Mouse (Mus musculus) A20 (cell line): ENCODE measurements around the gene Micu2.
A peak's percentile ranks its signal among the peaks of the same experiment; 100 is the strongest.
"Not testable (repeated sequence)": the region's sequence is repeated elsewhere in the genome, so short reads cannot be mapped to it uniquely, and the experiment has no call there.

Experiments used
- DNase-seq: peaks from one replicate; pipeline ENCODE4 v3.0.0-alpha.2; 2011; ENCODE audit warnings: low read depth, low spot score

The Micu2 gene

DNA sequence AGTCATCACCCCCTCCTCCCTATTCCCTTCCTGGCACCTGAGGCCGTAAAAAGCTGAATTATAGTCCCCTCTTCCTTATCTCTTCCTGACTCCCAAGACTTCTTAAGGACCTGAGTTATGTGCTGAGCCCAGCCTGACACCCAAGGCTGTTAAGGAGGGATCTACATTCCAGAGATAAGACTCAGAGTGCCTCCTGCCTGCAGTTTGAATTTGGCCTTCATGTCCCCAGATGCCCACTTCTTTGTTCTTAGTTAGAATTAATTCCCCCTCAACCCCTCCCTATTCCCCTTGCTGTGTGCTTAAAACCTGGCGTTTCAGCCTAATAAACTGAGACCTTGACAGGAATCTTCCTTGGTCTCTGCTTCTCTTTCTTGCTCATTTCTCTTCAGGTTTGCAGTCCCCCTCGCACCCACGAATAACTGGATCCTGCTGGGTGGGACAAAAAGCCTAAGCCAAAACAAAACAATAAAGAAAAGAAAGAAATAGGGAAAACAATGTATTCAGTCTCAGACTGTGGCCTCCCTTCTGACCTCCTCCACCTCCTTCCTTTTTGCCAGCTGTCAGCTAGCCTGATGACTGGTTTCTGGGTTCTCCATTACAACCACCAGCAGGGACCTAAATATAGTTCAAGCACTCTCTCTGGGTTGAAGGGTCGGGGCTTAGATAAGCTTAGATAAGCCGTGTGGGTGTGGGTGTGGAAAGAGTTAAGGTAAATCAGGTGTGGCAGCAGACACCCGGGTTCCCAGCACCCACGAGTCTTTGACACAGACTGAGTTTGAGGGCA lies 102.8 kb downstream of the Micu2 start:
- not testable (repeated sequence) for DNase-seq

DNA sequence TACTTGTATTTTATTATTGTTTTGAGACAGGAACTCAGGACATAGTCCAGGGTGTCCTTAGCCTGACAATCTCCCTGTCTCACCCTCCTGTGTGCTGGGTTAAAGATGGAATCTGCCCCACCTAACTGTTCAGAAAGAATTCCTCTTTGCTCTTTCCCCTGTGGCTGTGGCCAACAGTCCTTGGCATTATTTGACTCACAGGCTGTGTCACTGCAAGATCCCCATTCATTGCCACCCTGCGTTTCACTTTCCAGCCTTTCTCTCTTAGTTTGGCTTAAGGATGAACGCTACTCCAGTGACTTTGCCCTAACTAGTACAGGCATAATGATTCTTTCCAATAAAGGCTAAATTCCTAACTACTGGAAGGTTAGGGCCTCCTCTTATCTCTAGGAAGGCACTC lies 104.7 kb downstream of the Micu2 start:
- DNase-seq = no peak

DNA sequence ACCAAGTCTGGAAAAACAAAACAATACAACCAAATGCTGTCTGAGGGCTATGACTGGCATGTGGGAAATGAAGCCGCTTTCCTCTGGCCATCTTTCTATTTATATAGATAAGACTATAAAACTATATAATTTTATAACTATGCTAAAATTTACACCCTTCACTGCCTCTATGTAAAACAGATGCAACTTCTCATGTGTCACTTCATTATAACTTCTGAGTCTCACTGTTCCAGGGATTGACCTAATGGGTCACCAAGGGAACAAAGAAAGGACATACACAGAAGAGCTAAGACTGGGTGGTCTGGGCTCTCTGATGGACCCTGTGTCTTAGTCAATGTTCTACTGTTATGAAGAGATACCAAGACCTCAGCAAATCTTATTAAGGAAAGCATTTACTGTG lies 106.1 kb downstream of the Micu2 start:
- DNase-seq = no peak

DNA sequence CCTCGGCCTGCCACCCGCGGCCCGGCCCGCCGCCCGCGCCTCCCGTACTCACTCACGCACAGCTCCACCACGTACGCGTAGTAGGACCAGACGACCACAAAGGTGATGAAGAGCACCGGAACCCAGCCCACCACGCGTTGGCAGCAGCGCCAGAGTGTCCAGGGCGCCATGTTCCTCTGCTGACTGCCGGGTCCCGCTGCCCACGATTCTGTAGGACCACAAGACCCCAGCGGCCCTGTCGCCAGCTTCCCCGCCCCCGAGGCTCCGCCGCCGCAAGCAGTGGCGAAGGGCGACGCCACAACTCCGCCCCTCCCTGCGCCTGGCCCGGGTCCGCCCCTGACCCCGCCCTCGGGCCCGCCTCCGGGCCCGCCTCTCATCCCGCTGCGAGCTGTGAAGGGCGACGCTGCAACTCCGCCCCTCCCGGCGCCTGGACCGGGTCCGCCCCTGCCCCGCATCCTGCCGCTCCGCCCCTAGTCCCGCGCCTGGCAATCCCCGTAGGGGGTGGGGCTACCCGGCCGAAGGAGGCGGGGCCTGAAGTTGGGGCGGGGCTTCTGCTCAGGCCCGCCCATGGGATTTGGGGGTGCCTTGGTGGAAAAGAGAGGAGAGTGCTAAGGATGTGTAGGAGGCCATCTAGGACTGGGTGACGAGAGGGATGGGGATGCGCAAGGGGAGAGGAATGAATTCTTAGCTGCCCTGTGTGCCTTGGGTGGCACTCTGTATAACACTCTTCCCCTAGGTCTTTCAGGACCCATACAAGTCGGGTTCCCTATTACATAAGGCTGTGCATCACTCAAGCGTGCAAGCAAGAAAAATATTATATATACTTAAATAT lies 108.8 kb downstream of the Micu2 start, which contains the start of gene Zdhhc20:
Zdhhc20 (minus strand) TSS at position 266 of the 832 bp plus-strand sequence.
- peak; percentile 98 for DNase-seq

DNA sequence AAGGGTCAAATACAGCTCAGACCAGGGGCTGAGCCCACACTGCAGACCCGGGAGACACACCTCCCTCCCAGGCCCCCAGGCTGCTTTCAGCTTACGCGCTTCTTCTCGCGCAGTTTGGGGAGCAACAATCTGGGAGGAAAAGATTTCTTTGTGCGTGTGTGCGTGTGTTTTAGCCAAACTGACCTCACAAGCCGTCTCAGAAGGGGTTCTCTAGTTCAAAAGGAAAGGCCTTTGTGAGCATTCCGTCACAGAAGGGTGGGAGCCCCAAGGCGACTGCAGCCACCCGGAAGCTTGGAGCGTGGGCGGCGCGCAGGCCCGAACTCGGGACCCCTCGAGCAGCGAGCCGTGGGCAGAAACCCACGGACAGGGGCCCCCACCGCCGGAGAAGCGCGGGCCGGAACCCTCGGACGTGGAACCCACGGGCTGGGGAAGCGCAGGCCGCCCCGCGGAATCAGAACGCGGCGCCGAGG lies 109.5 kb downstream of the Micu2 start:
- DNase-seq = peak; percentile 78

DNA sequence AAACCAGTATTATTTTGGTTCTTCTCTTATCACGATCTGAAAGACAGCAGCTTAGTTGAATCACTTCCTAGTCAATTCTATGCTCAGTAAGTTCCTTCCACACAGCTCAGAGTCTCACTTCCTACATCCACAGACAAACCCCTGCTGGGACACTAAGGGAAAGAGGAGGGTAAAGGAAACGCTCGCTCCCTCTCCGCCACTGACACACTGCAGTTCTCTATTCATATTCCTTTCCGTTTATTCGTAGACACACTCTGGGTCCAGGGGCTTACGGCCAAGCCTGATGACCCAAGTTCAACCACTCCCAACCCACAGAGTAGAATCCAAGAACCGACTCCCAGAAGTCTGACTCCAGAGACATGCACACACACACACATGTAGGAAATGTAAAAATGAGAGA lies 111.9 kb downstream of the Micu2 start:
- DNase-seq = peak; percentile 30

DNA sequence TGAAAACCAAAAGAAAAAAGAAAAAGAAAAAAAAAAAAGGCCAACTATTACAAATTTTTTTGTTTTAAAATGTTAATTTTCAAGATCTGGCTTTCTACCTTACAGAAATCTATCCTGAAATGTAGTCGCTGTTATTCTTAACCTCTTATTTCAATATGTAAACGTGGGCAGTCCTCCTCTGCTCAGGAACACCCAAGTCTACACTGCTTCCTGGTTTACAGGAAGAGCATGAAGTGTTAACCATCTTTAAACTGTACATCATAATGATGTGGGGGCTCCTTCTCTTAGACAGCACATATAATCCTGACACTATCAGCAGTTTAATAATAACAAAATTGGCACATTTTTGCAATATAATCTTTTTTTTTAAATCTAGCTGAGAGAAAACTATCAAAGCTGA lies 113.0 kb downstream of the Micu2 start:
- no peak for DNase-seq

DNA sequence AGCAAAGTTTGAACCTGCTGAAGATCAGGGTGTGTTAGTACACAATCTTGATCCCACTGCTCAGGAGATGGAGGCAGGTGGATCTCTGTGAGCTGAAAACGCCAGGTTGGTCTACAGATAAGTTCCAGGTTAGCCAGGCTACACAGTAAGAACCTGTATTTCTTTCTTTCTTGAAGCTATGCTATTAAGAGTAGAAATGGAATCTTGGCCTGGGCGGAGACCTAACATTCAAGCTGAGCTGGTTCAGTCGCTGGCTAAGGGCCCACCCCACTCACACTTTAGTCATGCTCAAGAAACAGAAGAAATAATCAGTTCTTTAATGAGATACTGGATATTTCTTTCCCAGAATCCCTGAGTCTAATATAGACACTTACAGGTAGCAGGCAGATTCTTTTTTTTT lies 115.7 kb downstream of the Micu2 start:
- DNase-seq = no peak

DNA sequence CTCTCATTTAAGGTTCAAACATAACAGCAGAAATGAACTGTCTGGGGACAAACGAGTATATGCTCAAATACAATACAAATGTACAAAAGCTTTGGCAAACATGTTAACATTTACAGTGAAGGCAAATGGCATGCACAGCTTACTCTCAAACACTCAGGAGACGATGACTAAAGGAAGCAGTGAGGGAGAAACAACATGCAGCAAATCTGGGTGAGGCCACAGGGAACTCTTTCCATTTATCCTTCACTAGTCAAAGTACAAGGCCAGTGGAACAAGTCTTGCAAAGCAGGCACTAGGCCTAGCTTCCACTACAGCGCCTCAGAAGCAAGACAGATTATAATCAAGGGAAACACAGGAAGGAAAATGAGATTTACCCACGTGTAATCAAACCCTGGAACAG lies 116.3 kb downstream of the Micu2 start:
- no peak for DNase-seq

DNA sequence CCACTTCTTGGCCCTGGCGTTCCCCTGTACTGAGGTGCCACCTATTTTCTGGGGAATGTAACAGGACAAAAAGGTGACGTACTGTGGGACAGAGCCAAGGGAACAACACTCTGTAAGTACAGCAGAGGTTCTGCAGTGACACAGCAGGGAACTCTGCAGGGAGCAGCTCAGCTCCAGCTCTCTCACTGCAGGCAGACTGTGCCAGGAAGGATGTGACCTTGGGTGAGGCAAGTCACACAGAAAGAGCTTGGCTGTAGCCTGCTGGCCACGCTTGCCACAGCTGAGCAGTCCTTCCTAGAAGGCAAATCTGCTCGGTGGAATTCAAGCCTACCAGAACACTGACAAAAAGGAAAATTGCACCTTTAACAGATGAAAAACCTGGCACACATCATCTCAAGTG lies 117.3 kb downstream of the Micu2 start:
- no peak for DNase-seq

DNA sequence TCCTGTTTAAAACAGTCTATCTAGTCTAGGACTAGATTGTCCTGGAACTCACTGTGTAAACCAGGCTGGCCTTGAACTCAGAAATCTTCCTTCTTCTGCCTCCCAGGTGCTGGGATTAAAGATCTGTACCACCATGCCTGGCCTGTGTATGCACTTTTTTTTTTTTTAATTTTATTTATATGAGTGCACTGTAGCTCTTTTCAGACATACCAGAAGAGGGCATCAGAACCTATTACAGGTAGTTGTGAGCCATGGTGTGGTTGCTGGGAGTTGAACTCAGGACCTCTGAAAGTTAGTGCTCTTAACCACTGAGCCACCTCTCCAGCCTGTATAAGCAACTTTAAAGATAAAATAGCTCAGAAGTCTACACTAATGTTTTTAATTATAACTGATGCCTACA lies 118.0 kb downstream of the Micu2 start:
- DNase-seq = no peak

DNA sequence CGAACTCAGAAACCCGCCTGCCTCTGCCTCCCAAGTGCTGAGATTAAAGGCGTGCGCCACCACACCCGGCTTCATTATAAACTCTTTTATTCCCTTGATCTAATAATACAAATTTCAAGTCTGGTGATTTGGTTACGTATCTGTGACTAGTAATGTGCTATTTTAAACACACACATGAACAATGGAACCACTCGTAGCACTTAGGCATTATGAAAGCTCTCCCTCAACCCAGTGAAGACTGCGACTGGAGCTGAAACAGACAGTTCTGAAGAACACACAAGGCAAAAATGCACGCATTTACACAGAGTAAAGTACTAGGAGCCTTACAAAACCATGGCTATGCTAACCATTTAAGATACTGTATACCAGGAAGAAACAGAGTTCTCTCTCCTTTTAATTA lies 121.1 kb downstream of the Micu2 start:
- no peak for DNase-seq

DNA sequence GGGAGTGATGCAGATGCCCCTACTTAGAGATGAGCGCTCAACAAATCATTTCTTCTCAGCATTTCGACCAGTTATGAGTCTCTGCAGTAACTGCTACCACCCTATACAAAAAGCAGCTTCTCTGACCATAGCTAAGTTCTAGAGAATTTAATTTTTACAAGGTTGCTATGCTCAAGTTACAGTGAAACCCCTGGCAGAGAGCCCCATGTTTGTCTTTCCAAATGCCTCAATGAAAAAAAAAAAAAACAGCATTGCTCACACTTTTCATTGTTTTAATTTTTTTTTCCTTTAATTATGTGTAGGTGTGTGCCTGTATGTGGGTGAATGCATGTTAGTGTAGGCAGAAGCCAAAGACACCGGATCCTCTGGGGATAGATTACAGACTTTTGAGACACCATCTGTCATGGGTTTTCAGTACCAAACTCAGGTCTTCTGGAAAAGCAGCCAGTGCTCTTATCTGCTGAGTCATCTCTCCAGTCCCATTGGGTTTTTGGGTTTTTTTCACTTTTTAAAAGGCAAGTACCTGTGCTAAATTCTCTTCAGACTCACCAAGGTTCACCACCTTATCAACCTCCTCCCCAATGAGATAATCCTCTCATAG lies 132.3 kb downstream of the Micu2 start:
- DNase-seq = peak; percentile 40
